Mouse (Mus musculus) heart, adult 11 months (tissue): ENCODE results near the gene Wnk4.

ENCODE experiments used
- DNase-seq: peaks from one replicate; pipeline ENCODE4 v3.0.0; 2022

The Wnk4 gene

DNA sequence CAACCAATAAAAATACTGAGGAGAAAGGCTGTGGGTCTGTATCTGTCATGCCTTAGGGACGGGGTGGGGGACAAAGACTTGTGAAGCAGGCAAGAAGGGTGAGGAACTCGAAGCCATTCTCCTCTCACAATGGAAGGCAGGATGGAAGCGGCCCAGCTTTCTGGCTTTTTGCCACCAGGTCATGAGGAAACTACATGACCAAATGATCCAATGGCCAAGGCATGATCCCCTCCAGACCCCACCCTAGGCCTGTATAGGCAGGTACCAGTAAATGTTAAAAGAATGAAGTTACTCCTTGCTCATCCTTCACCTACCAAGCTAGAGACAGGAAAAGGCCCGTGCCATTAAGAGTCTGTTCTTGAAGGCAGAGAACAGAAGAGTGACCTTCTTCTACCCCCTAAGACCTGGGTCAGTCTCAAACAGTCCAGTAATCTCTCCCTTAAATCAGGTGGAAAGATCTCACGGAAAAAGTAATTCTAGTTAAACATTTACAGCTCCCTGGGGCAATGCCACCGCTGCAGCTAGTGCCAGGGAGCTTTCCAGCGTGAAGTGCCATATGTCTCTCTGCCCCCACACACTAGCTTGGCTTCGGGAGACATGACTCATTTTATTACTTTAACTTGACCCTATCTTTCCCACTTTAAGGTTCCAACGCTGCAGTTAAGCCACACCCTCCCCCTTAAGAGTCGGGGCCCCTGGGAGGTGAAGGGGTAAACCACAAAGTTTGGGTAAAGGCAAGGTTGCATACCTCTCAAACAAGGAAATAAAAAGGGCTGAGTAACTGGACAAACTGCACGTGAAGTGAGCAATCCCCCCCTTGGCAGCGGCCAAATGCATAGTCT, 17.2 kb downstream of the Wnk4 start:
- no peak for DNase-seq

GRCm38 (mm10) chr11:101278223-101279192, 18.1 kb downstream of the Wnk4 start, which contains the start of the genes Cntd1 and Coa3:
Gene Cntd1, plus strand, starts transcription at chr11:101279012.
Gene Coa3, minus strand, starts transcription at chr11:101279114.
- DNase-seq = peak; percentile 99

DNA sequence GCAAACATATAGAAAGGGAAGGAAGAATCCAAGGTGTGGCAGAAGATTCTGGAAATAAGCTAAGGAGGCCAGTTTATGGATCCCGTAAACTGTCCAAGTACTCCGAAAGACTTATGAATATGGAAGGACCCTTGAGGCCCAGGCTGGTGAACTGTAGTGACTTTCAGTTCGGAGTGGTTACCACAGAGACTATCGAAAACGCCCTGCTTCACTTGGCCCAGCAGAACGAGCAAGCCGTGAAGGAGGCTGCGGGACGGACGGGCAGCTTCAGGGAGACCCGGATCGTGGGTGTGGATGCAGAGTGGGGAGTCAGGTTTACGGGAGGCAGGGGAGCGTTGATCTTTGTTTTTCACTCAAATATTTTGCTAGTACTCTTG, 18.8 kb downstream of the Wnk4 start:
- no peak for DNase-seq

- DNase-seq = no peak
Observed at GRCm38 (mm10) chr11:101280837-101281236, 20.5 kb downstream of the Wnk4 start.

DNA sequence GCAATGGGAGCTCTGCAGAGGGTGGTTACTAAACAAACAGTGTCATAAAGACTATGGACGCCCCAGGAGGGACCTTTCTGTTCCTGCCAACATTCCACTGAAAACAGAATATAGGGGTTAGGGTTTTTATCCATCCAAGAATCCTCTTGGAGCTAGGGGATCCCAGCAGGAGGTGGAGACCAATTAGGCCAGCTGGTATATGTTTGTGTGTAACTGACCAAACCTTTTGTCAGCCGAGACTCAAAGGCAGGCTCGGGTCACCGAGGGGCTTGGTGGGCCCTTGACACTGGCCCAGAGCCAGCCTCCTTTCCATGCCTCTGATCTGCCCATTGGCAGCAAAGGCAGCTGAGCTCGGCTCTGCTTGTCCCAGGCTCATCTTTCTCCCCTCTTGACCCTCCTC, 22.5 kb downstream of the Wnk4 start:
- no peak for DNase-seq

- DNase-seq = no peak
Observed at GRCm38 (mm10) chr11:101283805-101284204, 23.4 kb downstream of the Wnk4 start.

DNA sequence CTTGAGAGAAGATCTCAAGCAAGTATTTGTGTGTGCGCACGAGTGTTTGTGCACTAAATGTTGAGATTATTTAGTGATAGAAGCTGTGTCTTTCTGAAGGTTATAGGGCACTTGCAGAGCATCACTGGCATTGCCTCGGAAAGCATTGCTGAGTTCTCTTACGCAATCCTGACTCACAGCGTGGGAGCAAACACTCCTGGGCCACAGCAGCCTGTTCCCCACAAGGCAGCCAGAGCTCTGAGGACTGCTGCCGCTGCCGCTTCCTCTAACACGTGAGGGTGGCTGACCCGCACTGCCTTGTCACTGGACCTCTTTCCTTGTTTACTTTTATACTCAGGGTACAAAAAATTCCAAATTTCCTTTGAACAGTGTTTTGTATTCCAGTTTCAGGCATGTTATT, 26.9 kb downstream of the Wnk4 start:
- DNase-seq = peak; percentile 97

- DNase-seq = no peak
Observed at GRCm38 (mm10) chr11:101291231-101291630, 30.9 kb downstream of the Wnk4 start.

- DNase-seq = peak; percentile 83
Observed at GRCm38 (mm10) chr11:101295191-101295590, 34.8 kb downstream of the Wnk4 start.

- no peak for DNase-seq
Observed at GRCm38 (mm10) chr11:101300881-101301280, 40.5 kb downstream of the Wnk4 start.

GRCm38 (mm10) chr11:101301299-101302003, 41.1 kb downstream of the Wnk4 start:
- DNase-seq = no peak

- DNase-seq = peak; percentile 100
Observed at GRCm38 (mm10) chr11:101302004-101302798, 41.8 kb downstream of the Wnk4 start, which contains the start of gene Becn1. Gene Becn1, minus strand, starts transcription at chr11:101302286.

GRCm38 (mm10) chr11:101307744-101308143, 47.4 kb downstream of the Wnk4 start:
- DNase-seq = no peak

DNA sequence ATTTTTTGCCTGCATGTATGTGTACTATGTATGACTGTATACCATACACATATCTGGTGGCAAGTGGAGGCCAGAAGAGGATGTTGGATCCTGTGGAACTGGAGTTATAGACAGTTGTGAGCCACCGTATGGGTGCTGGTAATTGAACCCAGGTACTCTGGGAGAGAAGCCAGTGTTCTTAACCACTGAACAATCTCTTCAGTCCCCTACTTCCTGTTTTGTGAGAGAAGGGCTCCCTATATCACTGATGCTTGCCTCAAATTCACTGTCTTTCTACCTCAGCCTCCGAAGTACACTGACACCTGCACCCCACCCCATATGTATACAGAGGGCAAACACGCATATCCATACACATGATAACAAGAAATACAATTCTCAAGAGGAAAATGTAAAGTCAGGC, 50.7 kb downstream of the Wnk4 start:
- no peak for DNase-seq

- no peak for DNase-seq
Observed at GRCm38 (mm10) chr11:101312150-101312549, 51.8 kb downstream of the Wnk4 start.

DNA sequence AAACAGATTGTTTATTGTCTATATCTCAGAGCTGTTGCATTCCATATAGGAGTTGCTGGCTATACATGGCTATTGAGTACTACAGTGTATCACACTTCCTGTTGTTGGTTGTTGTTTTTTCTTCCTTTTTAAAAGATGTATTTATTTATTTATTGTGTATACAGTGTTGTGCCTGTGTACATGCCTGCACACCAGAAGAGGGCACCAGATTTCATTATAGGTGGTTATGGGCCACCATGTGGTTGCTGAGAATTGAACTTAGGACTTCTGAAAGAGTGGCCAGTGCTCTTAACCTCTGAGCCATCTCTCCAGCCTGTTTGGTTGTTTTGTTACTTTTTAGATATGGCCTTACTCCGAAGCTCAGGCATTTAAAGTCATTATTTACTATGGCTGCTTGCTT, 54.2 kb downstream of the Wnk4 start:
- no peak for DNase-seq

DNA sequence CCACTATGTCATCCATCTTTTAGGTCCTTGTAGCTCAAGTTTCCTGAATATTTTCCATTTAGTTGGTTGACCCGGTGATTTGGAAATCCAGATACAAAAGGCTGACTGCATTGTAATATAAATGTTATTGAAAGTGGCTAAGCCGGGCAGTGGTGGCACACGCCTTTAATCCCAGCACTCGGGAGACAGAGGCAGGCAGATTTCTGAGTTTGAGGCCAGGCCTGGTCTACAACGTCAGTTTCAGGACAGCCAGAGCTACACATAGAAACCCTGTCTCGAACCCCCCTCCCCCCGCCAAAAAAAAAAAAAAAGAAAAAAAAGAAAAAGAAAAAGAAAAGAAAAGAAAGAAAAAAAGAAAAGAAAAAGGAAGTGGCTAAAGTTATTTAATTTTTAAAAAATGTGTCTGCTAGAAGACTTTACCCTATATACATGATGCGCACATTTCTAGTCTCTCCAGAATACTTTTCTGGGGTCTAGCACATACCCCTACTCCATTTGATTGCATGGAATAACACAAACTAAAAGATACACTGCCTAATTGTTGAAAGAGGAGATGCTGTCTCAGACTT, 54.8 kb downstream of the Wnk4 start:
- DNase-seq = peak; percentile 75

DNA sequence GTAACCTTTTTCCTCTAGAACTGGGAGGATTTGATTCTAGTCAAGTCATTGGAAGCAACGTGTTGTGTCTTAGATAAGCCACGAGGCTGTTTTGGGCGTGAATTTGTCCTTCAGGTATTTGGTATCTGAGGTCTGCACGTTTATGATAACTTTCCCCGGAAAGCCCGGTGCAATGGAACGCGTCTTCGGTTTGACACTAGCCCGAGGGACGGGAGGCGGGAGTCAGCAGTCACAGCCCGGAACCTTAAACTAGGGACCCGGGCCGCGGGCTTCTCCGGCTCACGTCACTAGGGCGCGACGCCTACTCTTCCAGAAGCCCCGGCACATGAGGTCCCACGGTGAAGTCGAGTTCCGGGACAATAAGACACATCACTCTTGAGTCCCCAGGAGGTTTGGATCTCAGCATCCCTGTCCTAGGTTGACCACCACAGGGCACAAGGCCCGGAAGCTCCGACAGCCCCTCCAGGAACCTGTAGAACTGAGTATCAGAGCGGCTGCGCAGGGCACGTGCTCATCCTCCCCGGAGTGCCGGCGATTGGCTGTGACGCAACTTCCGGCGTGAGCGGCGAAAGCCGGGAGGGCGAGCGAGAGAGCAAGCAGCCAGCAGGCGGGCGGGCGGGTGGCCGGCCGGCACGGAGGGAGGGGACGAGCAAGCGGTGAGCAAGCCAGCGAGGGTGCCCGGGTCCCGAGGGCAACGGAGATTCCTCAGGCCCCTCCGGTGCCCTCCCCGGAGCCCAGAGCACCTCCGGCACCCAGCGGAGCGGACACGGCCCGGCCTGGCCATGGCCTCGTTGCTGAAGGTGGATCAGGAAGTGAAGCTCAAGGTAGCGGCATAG, 55.5 kb downstream of the Wnk4 start, which contains the start of gene Psme3:
Psme3 (plus strand) TSS at position 549 of the 836 bp plus-strand sequence.
- peak; percentile 99 for DNase-seq

DNA sequence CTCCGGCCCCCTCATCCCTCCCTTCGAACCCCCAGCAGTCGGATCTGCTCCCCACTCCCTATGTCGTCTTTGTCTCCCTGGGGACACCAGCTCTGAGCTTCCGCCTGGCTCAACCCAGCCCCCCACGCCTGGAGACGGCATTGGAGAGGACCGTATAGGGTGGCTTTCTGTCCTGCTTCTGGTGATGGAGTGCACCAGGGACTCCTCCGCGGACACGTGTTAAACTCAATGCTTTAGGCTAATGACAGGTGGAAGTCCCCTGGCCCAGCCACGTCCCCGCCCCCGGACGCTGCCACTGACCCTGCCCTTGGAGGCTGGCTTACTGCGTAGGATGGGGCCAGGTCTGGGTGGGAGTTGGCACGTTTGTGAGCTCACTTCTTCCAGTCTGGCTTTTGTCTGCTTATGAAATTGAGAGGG, 56.1 kb downstream of the Wnk4 start:
- no peak for DNase-seq

- peak; percentile 93 for DNase-seq
Observed at GRCm38 (mm10) chr11:101323609-101324008, 63.2 kb downstream of the Wnk4 start.

DNA sequence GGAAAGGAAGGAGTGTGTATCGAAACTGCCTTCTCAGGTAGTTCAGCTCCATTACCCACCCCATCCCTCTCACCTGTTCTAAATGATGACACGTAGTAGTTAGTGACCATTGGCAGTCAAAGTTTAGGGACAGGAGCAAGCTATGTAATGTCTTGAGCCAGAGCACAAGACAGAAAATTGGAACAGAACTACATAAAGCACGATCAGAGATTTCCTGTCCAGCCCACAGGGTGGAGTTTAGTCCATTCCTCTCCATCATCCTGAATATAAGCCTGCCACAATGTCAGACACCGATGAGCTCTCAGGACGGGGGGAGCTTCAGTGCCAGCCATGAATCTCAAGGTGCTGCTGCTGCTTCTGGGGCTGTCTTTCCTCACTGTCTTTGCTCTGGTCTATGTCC, 64.4 kb downstream of the Wnk4 start, which contains the start of gene Aoc2:
Aoc2 (plus strand) TSS at position 301 of the 400 bp plus-strand sequence.
- peak; percentile 42 for DNase-seq
